Comparison of ENCODE assay signal across 25 mouse cellular contexts in the genomic region with DNA sequence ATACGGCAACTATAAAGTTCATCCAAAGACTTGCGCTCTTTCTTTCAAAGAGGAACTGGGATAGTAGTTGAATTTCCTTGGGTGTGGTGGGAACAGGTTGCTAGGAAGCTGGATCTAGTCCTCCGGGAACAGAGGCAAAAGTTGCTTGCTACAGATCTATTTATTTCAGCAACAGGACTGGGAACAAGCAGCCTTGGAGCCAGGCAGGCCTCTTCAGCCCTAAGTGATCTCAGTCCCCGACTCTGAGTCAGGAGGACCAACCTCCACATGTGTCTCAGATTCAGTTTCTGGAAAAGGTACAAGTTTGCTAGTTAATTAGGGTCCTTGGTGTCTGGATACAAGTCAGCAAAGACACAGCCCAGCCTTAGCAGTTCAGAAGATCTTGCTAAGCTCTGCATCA.
DNase-seq lines count a peak whose midpoint lies in the region; ATAC-seq and TF ChIP-seq lines count a peak whose summit lies in the region.
"Had no signal": no experiment of that assay in that cellular context is flagged by ENCODE, and none has a peak within 500 bp of the region (broad histone marks: within the 10 kb centered on the region; RNA-seq: fewer than 3 reads in every experiment).

No protein-coding gene starts in this region.

- H3K27ac ChIP-seq in embryonic facial prominence, embryonic 13.5 days: peak overlapping the region; percentile 35
- no peak overlapping the region for H3K27ac ChIP-seq in embryonic facial prominence, embryonic 10.5 days (replicated peaks)
- H3K27ac ChIP-seq in lung, embryonic 15.5 days: peak overlapping the region; percentile 7; the same call in 1 of the 2 replicates
- H3K27ac ChIP-seq in limb, embryonic 14.5 days (replicated peaks; ENCODE audit: low read depth, low read length): peak overlapping the region; percentile 43; the same call in 1 of the 2 replicates
- H3K27ac ChIP-seq: hindbrain, embryonic 15.5 days; intestine, embryonic 15.5 days; macrophage; midbrain, embryonic 10.5 days had no signal

- peaks cover 22% of the 10 kb centered on the region for H3K4me1 ChIP-seq in embryonic facial prominence, embryonic 13.5 days
- peaks cover 25% of the 10 kb centered on the region for H3K4me1 ChIP-seq in embryonic facial prominence, embryonic 10.5 days
- H3K4me1 ChIP-seq in lung, embryonic 15.5 days: peaks cover 17% of the 10 kb centered on the region
- H3K4me1 ChIP-seq in lung, adult 2 months (ENCODE audit: control insufficient read depth, insufficient read depth, low read length): no peaks in the 10 kb centered on the region
- peaks cover 16% of the 10 kb centered on the region for H3K4me1 ChIP-seq in limb, embryonic 14.5 days (ENCODE audit: control insufficient read depth, insufficient read depth, low read length)

- no peak for ATAC-seq in embryonic facial prominence, embryonic 13.5 days (ENCODE audit: insufficient number of reproducible peaks, insufficient read depth, low FRiP score, low TSS enrichment, low read depth)
- ATAC-seq in lung, embryonic 15.5 days (ENCODE audit: borderline replicate concordance, extremely low read depth, low FRiP score, low TSS enrichment): no peak
- no peak for ATAC-seq in limb, embryonic 14.5 days (ENCODE audit: low FRiP score, low read depth)
- ATAC-seq: forebrain, embryonic 16.5 days; intestine, embryonic 15.5 days had no signal

- no peak overlapping the region for H3K9ac ChIP-seq in embryonic facial prominence, embryonic 13.5 days
- H3K9ac ChIP-seq in lung, embryonic 15.5 days: no peak overlapping the region
- no peak overlapping the region for H3K9ac ChIP-seq in limb, embryonic 14.5 days (ENCODE audit: low read depth, low read length, severe bottlenecking)
- H3K9ac ChIP-seq: hindbrain, embryonic 15.5 days; intestine, embryonic 15.5 days; limb, embryonic 13.5 days had no signal

- TF ChIP-seq CTCF in lung, adult 2 months (IDR thresholded peaks at IDR 0.05; ENCODE audit: insufficient read depth, low read length): no peak

- no peak for DNase-seq in embryonic facial prominence, embryonic 10.5 days (ENCODE audit: low spot score)
- no peak for DNase-seq in lung, adult 2 months
- peak; percentile 37 for DNase-seq in gastrocnemius, adult 18-20 months (ENCODE audit: low spot score)
- DNase-seq in limb, embryonic 14.5 days (ENCODE audit: low spot score): peak; percentile 16
- DNase-seq in thymus, postnatal 14 days: no peak
- no peak for DNase-seq in frontal cortex, postnatal 25 days (ENCODE audit: low spot score in 2 of 2)
- DNase-seq: adrenal gland, postnatal 36 days; cerebellum, adult 11-12 months; cerebellum, postnatal 25 days; embryo, embryonic 11 days; kidney, postnatal 10 days; retina, postnatal 1 day; right cerebral cortex, postnatal 4 days; thymus, postnatal 25 days had no signal

- no peaks in the 10 kb centered on the region for H3K27me3 ChIP-seq in embryonic facial prominence, embryonic 13.5 days
- no peaks in the 10 kb centered on the region; the same call in 1 of the 2 replicates for H3K27me3 ChIP-seq in embryonic facial prominence, embryonic 10.5 days (replicated peaks; ENCODE audit: low read depth, poor library complexity, severe bottlenecking)
- H3K27me3 ChIP-seq in lung, embryonic 15.5 days: peaks cover 8% of the 10 kb centered on the region; the same call in 1 of the 2 replicates
- no peaks in the 10 kb centered on the region for H3K27me3 ChIP-seq in limb, embryonic 14.5 days (ENCODE audit: control insufficient read depth, insufficient read depth, low read length)
- H3K27me3 ChIP-seq: hindbrain, embryonic 15.5 days; limb, embryonic 13.5 days had no signal

- no peaks in the 10 kb centered on the region for H3K36me3 ChIP-seq in embryonic facial prominence, embryonic 13.5 days
- no peaks in the 10 kb centered on the region for H3K36me3 ChIP-seq in embryonic facial prominence, embryonic 10.5 days (replicated peaks)
- no peaks in the 10 kb centered on the region for H3K36me3 ChIP-seq in lung, embryonic 15.5 days
- no peaks in the 10 kb centered on the region for H3K36me3 ChIP-seq in limb, embryonic 14.5 days (ENCODE audit: control insufficient read depth, insufficient read depth, low read length)
- H3K36me3 ChIP-seq: G1E; hindbrain, embryonic 15.5 days; intestine, embryonic 15.5 days; limb, embryonic 13.5 days; midbrain, embryonic 10.5 days had no signal

- H3K4me3 ChIP-seq in embryonic facial prominence, embryonic 13.5 days: no peak overlapping the region
- H3K4me3 ChIP-seq in embryonic facial prominence, embryonic 10.5 days: no peak overlapping the region
- H3K4me3 ChIP-seq in lung, embryonic 15.5 days: no peak overlapping the region
- H3K4me3 ChIP-seq in lung, adult 2 months (replicated peaks; ENCODE audit: extremely low read depth, low read depth, low read length): no peak overlapping the region
- H3K4me3 ChIP-seq in limb, embryonic 14.5 days (replicated peaks; ENCODE audit: low read length): no peak overlapping the region
- H3K4me3 ChIP-seq: erythroblast, embryonic 14.5 days; hindbrain, embryonic 15.5 days; intestine, embryonic 15.5 days; limb, embryonic 13.5 days; midbrain, embryonic 10.5 days had no signal

- 78% methylated on average over 4 of the region's 4 CpGs for WGBS in embryonic facial prominence, embryonic 13.5 days
- WGBS in embryonic facial prominence, embryonic 10.5 days: 93% methylated on average over 4 of the region's 4 CpGs
- 80% methylated on average over 4 of the region's 4 CpGs for WGBS in lung, embryonic 15.5 days
- WGBS in lung, adult 2 months: 74% methylated on average over 4 of the region's 4 CpGs
- WGBS in limb, embryonic 14.5 days: 69% methylated on average over 4 of the region's 4 CpGs

- H3K9me3 ChIP-seq in embryonic facial prominence, embryonic 13.5 days: no peaks in the 10 kb centered on the region
- no peaks in the 10 kb centered on the region for H3K9me3 ChIP-seq in embryonic facial prominence, embryonic 10.5 days
- no peaks in the 10 kb centered on the region for H3K9me3 ChIP-seq in lung, embryonic 15.5 days
- H3K9me3 ChIP-seq in limb, embryonic 14.5 days (ENCODE audit: control insufficient read depth, low read length): no peaks in the 10 kb centered on the region
- H3K9me3 ChIP-seq: G1E; hindbrain, embryonic 15.5 days; intestine, embryonic 15.5 days; limb, embryonic 13.5 days; midbrain, embryonic 10.5 days had no signal

- no peak overlapping the region for H3K4me2 ChIP-seq in embryonic facial prominence, embryonic 13.5 days
- H3K4me2 ChIP-seq in lung, embryonic 15.5 days: no peak overlapping the region
- no peak overlapping the region for H3K4me2 ChIP-seq in limb, embryonic 14.5 days (replicated peaks; ENCODE audit: low read depth, low read length, severe bottlenecking)
- H3K4me2 ChIP-seq: heart, embryonic 11.5 days; hindbrain, embryonic 15.5 days; intestine, embryonic 15.5 days had no signal

- no peak for TF ChIP-seq POLR2A in lung, adult 2 months (IDR thresholded peaks at IDR 0.05; ENCODE audit: borderline replicate concordance, extremely low read depth, low read depth, low read length)
- no peak for TF ChIP-seq POLR2A in limb, embryonic 14.5 days (IDR thresholded peaks at IDR 0.05; ENCODE audit: borderline replicate concordance, extremely low read depth, insufficient read depth, insufficient read length)

Comparison
In these comparisons a context has a peak if more than half of its experiments do, and no peak if none do; other contexts are left out.
1. DNase-seq: peak in gastrocnemius, adult 18-20 months (single experiment) and limb, embryonic 14.5 days (single experiment); none in embryonic facial prominence, embryonic 10.5 days (single experiment), lung, adult 2 months (single experiment), thymus, postnatal 14 days (single experiment) and frontal cortex, postnatal 25 days (0 of 2).